Comparison of ENCODE assay signal across 5 mouse cellular contexts in genomic region chr10:70946121-70946520, GRCm38 (mm10).
DNase-seq lines count a peak whose midpoint lies in the region; TF ChIP-seq lines count a peak whose summit lies in the region.
"Not testable (repeated sequence)": the region's sequence is repeated elsewhere in the genome, so short reads cannot be mapped to it uniquely, and the experiment has no call there.

No protein-coding gene starts in this region.

- H3K36me3 ChIP-seq in testis, adult 2 months (ENCODE audit: control insufficient read depth, insufficient read depth, low read length), result not testable (repeated sequence)

- not testable (repeated sequence) for H3K27ac ChIP-seq in testis, adult 2 months (ENCODE audit: control insufficient read depth, insufficient read depth, low read depth, low read length)

- TF ChIP-seq POLR2A in testis, adult 2 months (IDR thresholded peaks at IDR 0.05; ENCODE audit: control insufficient read depth, low read depth, low read length), result not testable (repeated sequence)

- peak overlapping the region; percentile 30 for H3K4me3 ChIP-seq in testis, adult 2 months (ENCODE audit: control insufficient read depth, low read depth, low read length)

- not testable (repeated sequence) for H3K27me3 ChIP-seq in testis, adult 2 months (ENCODE audit: control insufficient read depth, insufficient read depth, low read length)

- H3K4me1 ChIP-seq in testis, adult 2 months (ENCODE audit: control insufficient read depth, insufficient read depth, low read length), result not testable (repeated sequence)

- not testable (repeated sequence) for TF ChIP-seq CTCF in testis, adult 2 months (IDR thresholded peaks at IDR 0.05; ENCODE audit: control insufficient read depth, insufficient read depth, insufficient replicate concordance, low read depth, low read length)

- DNase-seq in ES-CJ7 (ENCODE audit: low read depth, low spot score), result peak; percentile 30
- peak; percentile 89 for DNase-seq in R1 (ENCODE audit: low read depth, low spot score)
- DNase-seq in ZHBTc4 (ENCODE audit: low read depth, low spot score), result peak; percentile 88
- DNase-seq in testis, postnatal 14 days (ENCODE audit: low spot score), result peak; percentile 70

Comparison
In these comparisons a context has a peak if more than half of its experiments do, and no peak if none do; other contexts are left out.
1. DNase-seq: peak in every context shown above with its lines; median percentile 89 in R1; 88 in ZHBTc4; 70 in testis, postnatal 14 days; 30 in ES-CJ7.